Mouse (Mus musculus) kidney, adult 18-20 months (tissue): ENCODE data around the gene Orc5.

Source experiments
- DNase-seq: peaks from one replicate; pipeline ENCODE4 v3.0.0; 2021

The Orc5 gene

GRCm38 (mm10) chr5:22550033-22550551, at the start of gene Orc5:
Gene Orc5 (minus strand): TSS chr5:22550429.
- peak; percentile 93 for DNase-seq

- no peak for DNase-seq
These were observed 46.8 kb upstream of the Orc5 start for GRCm38 (mm10) chr5:22596981-22597380.

- peak; percentile 10 for DNase-seq
These were observed 39.2 kb upstream of the Orc5 start for GRCm38 (mm10) chr5:22589370-22589966.

GRCm38 (mm10) chr5:22587492-22587891, 37.3 kb upstream of the Orc5 start:
- DNase-seq, result peak; percentile 4

GRCm38 (mm10) chr5:22584556-22584955, 34.3 kb upstream of the Orc5 start:
- no peak for DNase-seq

- no peak for DNase-seq
These were observed 27.8 kb upstream of the Orc5 start for GRCm38 (mm10) chr5:22578011-22578410.

- DNase-seq, result no peak
These were observed 24.5 kb upstream of the Orc5 start for GRCm38 (mm10) chr5:22574751-22575150.

GRCm38 (mm10) chr5:22574161-22574560, 23.9 kb upstream of the Orc5 start:
- DNase-seq, result no peak

- DNase-seq, result no peak
These were observed 23.5 kb upstream of the Orc5 start for GRCm38 (mm10) chr5:22573696-22574095.

GRCm38 (mm10) chr5:22572881-22573280, 22.7 kb upstream of the Orc5 start:
- DNase-seq, result no peak

GRCm38 (mm10) chr5:22572456-22572855, 22.2 kb upstream of the Orc5 start:
- no peak for DNase-seq

GRCm38 (mm10) chr5:22565708-22566107, 15.5 kb upstream of the Orc5 start:
- DNase-seq, result no peak

GRCm38 (mm10) chr5:22559801-22560200, 9.6 kb upstream of the Orc5 start:
- DNase-seq, result no peak

GRCm38 (mm10) chr5:22557491-22558113, 7.4 kb upstream of the Orc5 start:
- DNase-seq, result no peak

GRCm38 (mm10) chr5:22556713-22557112, 6.5 kb upstream of the Orc5 start:
- no peak for DNase-seq

GRCm38 (mm10) chr5:22552233-22552765, 2.1 kb upstream of the Orc5 start:
- DNase-seq, result no peak

- no peak for DNase-seq
These were observed 730 bp downstream of the Orc5 start for GRCm38 (mm10) chr5:22549366-22550032.

- peak; percentile 28 for DNase-seq
These were observed 1.6 kb downstream of the Orc5 start for GRCm38 (mm10) chr5:22548556-22549161.

GRCm38 (mm10) chr5:22546536-22546935, 3.7 kb downstream of the Orc5 start:
- DNase-seq, result no peak

GRCm38 (mm10) chr5:22545305-22545704, 4.9 kb downstream of the Orc5 start:
- no peak for DNase-seq

- DNase-seq, result no peak
These were observed 7.6 kb downstream of the Orc5 start for GRCm38 (mm10) chr5:22542676-22543075.

- peak; percentile 8 for DNase-seq
These were observed 11.1 kb downstream of the Orc5 start for GRCm38 (mm10) chr5:22538996-22539600.

GRCm38 (mm10) chr5:22536695-22537094, 13.5 kb downstream of the Orc5 start:
- DNase-seq, result no peak
